Mouse (Mus musculus): Measurements from ENCODE around the gene Lgi2. TPM values are rescaled to one million over a fixed set of nuclear protein-coding genes. Genes with fewer than 3 reads are reported as not detected.

The Lgi2 gene
- polyA plus RNA-seq, 1 experiment from 2014 or later: 1.3 TPM

DNA sequence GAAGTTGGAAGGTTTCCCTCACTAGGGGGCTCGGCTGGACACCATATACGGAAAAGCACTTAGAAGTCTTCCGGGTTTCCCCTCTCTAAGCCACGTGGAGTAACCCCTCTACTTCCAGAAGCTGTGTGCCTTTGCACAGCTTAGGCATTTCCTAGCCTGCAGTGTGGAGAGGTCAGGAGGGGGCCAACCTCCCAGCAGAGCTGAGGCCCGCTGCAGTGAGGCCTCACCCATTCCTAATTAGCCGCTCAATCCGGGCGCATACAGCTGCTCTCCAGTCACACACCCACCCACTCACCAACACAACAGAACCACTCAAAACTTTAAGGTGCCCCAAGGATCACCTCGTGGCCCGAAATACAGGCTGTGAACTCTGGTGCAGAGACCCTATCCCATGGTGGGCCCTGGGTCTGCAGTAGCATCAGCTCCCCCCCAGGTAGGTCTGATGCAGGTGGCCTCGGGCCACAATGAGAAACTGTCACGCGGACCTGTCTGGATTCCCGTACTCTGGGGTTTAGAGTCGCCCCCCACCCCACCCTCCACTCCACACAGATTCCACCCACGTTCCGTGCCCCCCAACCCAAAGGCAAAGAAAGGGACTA lies 949 bp downstream of the Lgi2 start:
- peak overlapping the region; percentile 70 for H3K4me3 ChIP-seq (replicated peaks)
- H3K36me3 ChIP-seq (replicated peaks): no peaks in the 10 kb centered on the region
- no peak overlapping the region for H3K27ac ChIP-seq
- H3K9me3 ChIP-seq: no peaks in the 10 kb centered on the region
- WGBS: 4% methylated on average over 16 of the region's 17 CpGs
- ATAC-seq (ENCODE audit: low FRiP score): peak; percentile 68
- H3K4me2 ChIP-seq: peak overlapping the region; percentile 97
- H3K9ac ChIP-seq: peak overlapping the region; percentile 70
- H3K4me1 ChIP-seq: peaks cover 10% of the 10 kb centered on the region
- peaks cover 39% of the 10 kb centered on the region for H3K27me3 ChIP-seq

DNA sequence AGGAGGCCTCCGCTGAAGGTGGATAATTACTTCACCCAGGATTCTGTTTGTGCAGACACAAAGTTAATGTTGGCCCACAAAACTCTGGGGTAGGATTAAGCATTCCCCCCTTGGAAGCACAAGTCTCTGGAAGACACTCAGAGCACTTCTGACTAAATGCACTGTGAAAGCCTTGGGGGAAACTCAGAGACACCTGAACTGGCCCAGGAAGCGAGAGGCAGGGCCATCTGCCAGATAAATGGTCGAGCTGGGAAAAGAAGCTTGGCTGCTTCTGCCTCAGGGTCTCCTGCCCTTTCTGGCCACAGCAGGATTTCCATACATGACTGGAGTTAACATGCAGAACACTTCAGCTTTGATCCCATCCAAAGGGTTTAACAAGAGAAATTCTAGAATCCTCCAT lies 1.9 kb downstream of the Lgi2 start:
- Histone ChIP-seq H3K4me1 (peaks cover 10% of the 10 kb centered on the region), H3K9me3 (no peaks in the 10 kb centered on the region), H3K4me2 (no peak overlapping the region), H3K36me3 (replicated peaks) (no peaks in the 10 kb centered on the region), H3K4me3 (replicated peaks) (no peak overlapping the region), H3K27me3 (peaks cover 39% of the 10 kb centered on the region), H3K27ac (no peak overlapping the region), H3K9ac (no peak overlapping the region)
- WGBS: 26% methylated on average over 3 of the region's 3 CpGs
- ATAC-seq (ENCODE audit: low FRiP score): no peak

DNA sequence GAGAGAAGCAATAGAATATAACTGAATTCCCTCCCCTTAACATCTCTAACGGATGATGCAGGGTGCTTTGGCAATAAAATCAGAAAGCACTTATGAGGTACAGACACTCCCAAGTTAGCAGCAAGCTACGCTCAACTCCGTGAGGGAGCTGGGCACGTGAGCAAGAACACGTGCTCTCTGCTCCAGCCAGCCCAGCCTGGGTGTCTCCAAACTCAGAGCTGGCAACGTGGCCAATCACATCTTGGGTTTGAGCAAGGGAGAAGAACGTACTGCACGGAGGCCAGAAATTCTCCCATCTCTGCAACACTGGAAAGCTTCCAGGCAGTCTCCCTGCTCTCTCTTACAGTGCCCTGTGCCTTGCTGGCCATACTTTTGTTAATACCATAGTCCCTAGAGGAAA lies 6.0 kb downstream of the Lgi2 start:
- no peak for ATAC-seq (ENCODE audit: low FRiP score)
- no peak overlapping the region for H3K9ac ChIP-seq
- H3K4me2 ChIP-seq: no peak overlapping the region
- peaks cover 16% of the 10 kb centered on the region for H3K27me3 ChIP-seq
- no peak overlapping the region for H3K27ac ChIP-seq
- H3K9me3 ChIP-seq: no peaks in the 10 kb centered on the region
- H3K4me1 ChIP-seq: peaks cover 3% of the 10 kb centered on the region
- H3K4me3 ChIP-seq (replicated peaks): no peak overlapping the region
- WGBS: 90% methylated on average over 8 of the region's 8 CpGs
- H3K36me3 ChIP-seq (replicated peaks): no peaks in the 10 kb centered on the region

- no peak for ATAC-seq (ENCODE audit: low FRiP score)
- WGBS: 55% methylated on average over 7 of the region's 7 CpGs
These were observed 10.7 kb downstream of the Lgi2 start for GRCm38 (mm10) chr5:52555526-52555925.

GRCm38 (mm10) chr5:52551318-52551632 lies 15.0 kb downstream of the Lgi2 start:
- no peak overlapping the region for H3K4me2 ChIP-seq
- 78% methylated on average over 3 of the region's 3 CpGs for WGBS
- no peaks in the 10 kb centered on the region for H3K27me3 ChIP-seq
- no peak overlapping the region for H3K4me3 ChIP-seq (replicated peaks)
- H3K9me3 ChIP-seq: no peaks in the 10 kb centered on the region
- H3K9ac ChIP-seq: no peak overlapping the region
- no peaks in the 10 kb centered on the region for H3K4me1 ChIP-seq
- ATAC-seq (ENCODE audit: low FRiP score): peak; percentile 11; the same call in 1 of the 2 replicates
- H3K27ac ChIP-seq: no peak overlapping the region
- no peaks in the 10 kb centered on the region for H3K36me3 ChIP-seq (replicated peaks)

More at GRCm38 (mm10) chr5:52555526-52555925, 10.7 kb downstream of the Lgi2 start:
- H3K27ac ChIP-seq: no peak overlapping the region
- H3K4me3 ChIP-seq (replicated peaks): no peak overlapping the region
- no peaks in the 10 kb centered on the region for H3K9me3 ChIP-seq
- H3K36me3 ChIP-seq (replicated peaks): no peaks in the 10 kb centered on the region
- no peak overlapping the region for H3K4me2 ChIP-seq
- H3K4me1 ChIP-seq: no peaks in the 10 kb centered on the region
- no peak overlapping the region for H3K9ac ChIP-seq
- no peaks in the 10 kb centered on the region; the same call in 1 of the 2 replicates for H3K27me3 ChIP-seq

DNA sequence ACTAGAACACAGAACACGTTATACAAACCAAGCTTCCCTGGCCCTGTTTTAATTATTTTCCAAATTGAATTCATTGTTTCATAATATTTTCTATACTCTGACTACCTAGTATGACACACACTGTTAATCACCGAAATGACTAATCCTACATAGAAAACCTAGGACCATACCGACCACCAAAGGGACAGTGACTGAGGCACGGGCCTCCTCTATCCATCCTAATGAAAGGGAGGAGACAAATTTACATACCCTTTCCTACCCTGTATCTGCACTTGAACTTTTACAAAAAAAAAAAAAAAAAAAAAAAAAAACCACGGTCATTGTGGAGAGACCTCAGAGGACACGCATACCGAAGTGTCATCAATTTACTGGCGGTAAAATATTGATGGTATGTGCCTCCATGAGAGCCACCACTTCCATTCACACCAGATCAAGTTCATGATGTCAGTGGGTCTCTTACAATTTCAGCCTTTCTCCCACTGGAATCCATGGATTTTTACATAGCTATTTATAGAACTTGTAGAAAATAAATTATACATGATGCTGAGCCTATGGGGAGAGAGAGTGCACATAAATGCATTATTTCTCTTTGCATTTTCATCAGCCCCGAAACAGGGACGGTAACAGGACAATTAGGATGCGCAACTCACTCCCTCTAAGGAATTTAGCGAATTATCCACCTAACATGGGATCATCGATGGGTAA lies 15.5 kb downstream of the Lgi2 start:
- Histone ChIP-seq H3K4me1 (no peaks in the 10 kb centered on the region), H3K36me3 (replicated peaks) (no peaks in the 10 kb centered on the region), H3K27me3 (no peaks in the 10 kb centered on the region), H3K27ac (no peak overlapping the region), H3K9me3 (no peaks in the 10 kb centered on the region), H3K9ac (no peak overlapping the region), H3K4me3 (replicated peaks) (no peak overlapping the region), H3K4me2 (no peak overlapping the region)
- 88% methylated on average over 13 of the region's 13 CpGs for WGBS
- peak; percentile 23; the same call in 1 of the 2 replicates for ATAC-seq (ENCODE audit: low FRiP score)

DNA sequence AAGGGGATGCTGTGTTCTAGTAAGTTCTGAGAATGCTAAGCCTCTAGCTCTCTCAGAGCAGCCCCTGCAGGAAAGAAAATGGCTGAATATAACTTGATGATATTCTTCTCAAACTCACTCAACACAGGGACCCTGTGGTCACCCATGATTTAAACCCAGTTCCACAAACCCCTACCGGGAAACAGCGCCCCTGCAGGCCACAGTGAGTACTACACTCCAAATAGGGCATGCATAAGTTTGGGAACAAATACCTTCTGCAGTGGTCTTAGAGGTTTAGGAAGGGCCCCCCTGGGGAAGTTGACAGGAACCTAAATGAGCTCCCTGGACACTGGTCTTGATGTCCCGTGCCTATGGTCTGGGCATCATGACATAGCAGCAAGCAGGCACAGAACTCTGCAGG lies 19.3 kb downstream of the Lgi2 start:
- no peak for ATAC-seq (ENCODE audit: low FRiP score)
- 53% methylated on average over 3 of the region's 3 CpGs for WGBS
- no peaks in the 10 kb centered on the region for H3K27me3 ChIP-seq

GRCm38 (mm10) chr5:52543770-52544169 lies 22.5 kb downstream of the Lgi2 start:
- Histone ChIP-seq H3K4me3 (replicated peaks) (no peak overlapping the region), H3K9me3 (no peaks in the 10 kb centered on the region), H3K4me2 (no peak overlapping the region), H3K27me3 (no peaks in the 10 kb centered on the region), H3K9ac (no peak overlapping the region), H3K27ac (no peak overlapping the region), H3K36me3 (replicated peaks) (no peaks in the 10 kb centered on the region), H3K4me1 (no peaks in the 10 kb centered on the region)
- no peak for ATAC-seq (ENCODE audit: low FRiP score)
- 87% methylated on average over 4 of the region's 4 CpGs for WGBS

More for the DNA sequence above, 19.3 kb downstream of the Lgi2 start:
- Histone ChIP-seq H3K9ac (no peak overlapping the region), H3K4me3 (replicated peaks) (no peak overlapping the region), H3K4me2 (no peak overlapping the region), H3K9me3 (no peaks in the 10 kb centered on the region), H3K4me1 (no peaks in the 10 kb centered on the region), H3K27ac (no peak overlapping the region), H3K36me3 (replicated peaks) (no peaks in the 10 kb centered on the region)

GRCm38 (mm10) chr5:52540186-52540585 lies 26.1 kb downstream of the Lgi2 start:
- no peak for ATAC-seq (ENCODE audit: low FRiP score)
- Histone ChIP-seq H3K36me3 (replicated peaks) (no peaks in the 10 kb centered on the region), H3K9me3 (no peaks in the 10 kb centered on the region), H3K4me1 (no peaks in the 10 kb centered on the region), H3K4me3 (replicated peaks) (no peak overlapping the region), H3K27me3 (no peaks in the 10 kb centered on the region), H3K4me2 (no peak overlapping the region), H3K27ac (no peak overlapping the region), H3K9ac (no peak overlapping the region)
- 84% methylated on average over 3 of the region's 3 CpGs for WGBS

DNA sequence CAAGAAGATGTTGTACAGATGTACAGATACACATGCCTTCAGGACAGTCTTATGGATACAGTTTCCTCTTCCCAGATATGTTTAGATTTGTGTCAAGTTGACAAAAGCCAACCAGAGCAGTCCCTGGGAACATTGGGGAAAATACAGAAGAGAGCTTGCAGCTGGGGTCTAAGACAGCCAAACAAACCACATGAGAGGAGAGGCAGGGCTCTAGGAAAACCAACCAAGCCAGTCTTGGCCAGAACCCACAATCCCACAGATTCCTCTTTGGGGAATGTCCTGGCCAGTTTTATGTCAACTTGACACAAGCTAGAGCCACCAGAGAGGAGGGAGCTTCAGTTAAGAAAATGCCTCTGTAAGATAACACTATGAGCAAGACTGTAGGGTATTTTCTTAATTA lies 26.8 kb downstream of the Lgi2 start:
- Histone ChIP-seq H3K9ac (no peak overlapping the region), H3K4me1 (no peaks in the 10 kb centered on the region), H3K27ac (no peak overlapping the region), H3K27me3 (no peaks in the 10 kb centered on the region), H3K4me3 (replicated peaks) (no peak overlapping the region), H3K9me3 (no peaks in the 10 kb centered on the region), H3K4me2 (no peak overlapping the region), H3K36me3 (replicated peaks) (no peaks in the 10 kb centered on the region)
- ATAC-seq (ENCODE audit: low FRiP score): no peak

DNA sequence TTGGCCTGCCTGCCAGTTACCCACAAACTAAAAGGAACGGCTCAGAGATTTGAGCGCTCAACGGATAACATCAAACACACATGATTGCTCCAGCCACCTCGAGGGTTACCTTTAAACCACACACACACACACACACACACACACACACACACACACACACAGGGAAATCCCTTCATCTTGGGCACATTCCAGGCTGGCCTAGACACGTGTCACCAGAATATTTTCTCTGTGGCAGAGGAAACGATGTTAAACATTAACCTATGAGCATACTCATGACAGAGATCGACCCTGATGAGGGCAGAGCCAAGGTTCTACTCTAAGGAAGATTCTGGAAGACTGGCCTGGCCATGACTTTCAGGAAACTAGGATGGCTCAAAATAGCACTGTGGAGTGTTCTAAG lies 29.2 kb downstream of the Lgi2 start:
- no peaks in the 10 kb centered on the region for H3K9me3 ChIP-seq
- H3K4me3 ChIP-seq (replicated peaks): no peak overlapping the region
- H3K36me3 ChIP-seq (replicated peaks): no peaks in the 10 kb centered on the region
- ATAC-seq (ENCODE audit: low FRiP score): no peak
- no peaks in the 10 kb centered on the region for H3K27me3 ChIP-seq
- H3K4me1 ChIP-seq: no peaks in the 10 kb centered on the region
- H3K9ac ChIP-seq: no peak overlapping the region
- H3K27ac ChIP-seq: no peak overlapping the region
- no peak overlapping the region for H3K4me2 ChIP-seq
- WGBS: 84% methylated on average over 7 of the region's 7 CpGs

GRCm38 (mm10) chr5:52534798-52535590 lies 31.3 kb downstream of the Lgi2 start:
- Histone ChIP-seq H3K4me2 (no peak overlapping the region), H3K36me3 (replicated peaks) (no peaks in the 10 kb centered on the region), H3K9ac (no peak overlapping the region), H3K27me3 (no peaks in the 10 kb centered on the region), H3K27ac (no peak overlapping the region), H3K4me3 (replicated peaks) (no peak overlapping the region), H3K9me3 (no peaks in the 10 kb centered on the region), H3K4me1 (no peaks in the 10 kb centered on the region)
- 85% methylated on average over 14 of the region's 14 CpGs for WGBS
- no peak for ATAC-seq (ENCODE audit: low FRiP score)
